Mouse (Mus musculus) kidney, postnatal 0 days (tissue): Measurements from ENCODE around the gene Trappc6a. TPM values are rescaled to one million over a fixed set of nuclear protein-coding genes. Genes with fewer than 3 reads are reported as not detected.

ENCODE experiments used
- ATAC-seq: fragments of 200-750 bp; cut with Nextera tagmentation; replicated peaks from 2 replicates; pipeline ENCODE4 v1.8.0; 2017; ENCODE audit warnings: low read depth, moderate number of reproducible peaks, moderate TSS enrichment, moderate library complexity; ENCODE audit not compliant: low FRiP score
- DNase-seq: peaks from one replicate; pipeline ENCODE4 v3.0.0-alpha.2; 2016; ENCODE audit warnings: low spot score
- H3K27ac ChIP-seq: fragments of 300-500 bp; sonication (generic); 2 replicates; pipeline ENCODE4 v1.5.1; 2014; ENCODE audit warnings: mild to moderate bottlenecking
- H3K27me3 ChIP-seq: fragments of 300-500 bp; sonication (generic); 2 replicates; pipeline ENCODE4 v1.6.1; 2014; ENCODE audit warnings: low read length, mixed read lengths; ENCODE audit not compliant: insufficient read depth
- H3K36me3 ChIP-seq: fragments of 300-500 bp; sonication (generic); 2 replicates; pipeline ENCODE4 v1.6.1; 2014; ENCODE audit warnings: low read length, mixed read lengths; ENCODE audit not compliant: insufficient read depth
- H3K4me1 ChIP-seq: fragments of 300-500 bp; sonication (generic); replicated peaks from 2 replicates; pipeline ENCODE4 v1.6.1; 2014; ENCODE audit warnings: antibody characterized with exemption, low read length, mixed read lengths; ENCODE audit not compliant: insufficient read depth
- H3K4me2 ChIP-seq: fragments of 300-500 bp; sonication (generic); 2 replicates; pipeline ENCODE4 v1.6.1; 2014; ENCODE audit warnings: mild to moderate bottlenecking, low read length, moderate library complexity, mixed read lengths
- H3K4me3 ChIP-seq: fragments of 300-500 bp; sonication (generic); replicated peaks from 2 replicates; pipeline ENCODE4 v1.5.1; 2014; ENCODE audit warnings: low read depth, low read length
- H3K9ac ChIP-seq: fragments of 300-500 bp; sonication (generic); 2 replicates; pipeline ENCODE4 v1.6.1; 2014; ENCODE audit warnings: low read depth, low read length
- H3K9me3 ChIP-seq: fragments of 300-500 bp; sonication (generic); replicated peaks from 2 replicates; pipeline ENCODE4 v1.6.1; 2016; ENCODE audit warnings: low read length, inconsistent platforms, mixed read lengths
- CTCF ChIP-seq: IDR thresholded peaks from 2 replicates; pipeline ENCODE4 v1.5.1; 2016; ENCODE audit warnings: antibody characterized with exemption, low read depth, mild to moderate bottlenecking, moderate library complexity
- WGBS: fragments of 180-500 bp; shearing (Covaris S2); extraction: QIAGEN DNeasy Blood & Tissue Kit; methylation state at CpG from one replicate; pipeline ENCODE4 v1.1.7; 2014; 5-methylcytosine and 5-hydroxymethylcytosine counted together
- polyA plus RNA-seq: library from polyadenylated mRNA; unstranded; fragments of >200 nt; fragmentation: Nextera tagmentation; extraction: Ambion mirVana; gene quantifications from 2 replicates; pipeline ENCODE4 v1.2.1, GENCODE M21; 2015

Gene Trappc6a
- polyA plus RNA-seq, 1 experiment from 2014 or later: 91.7 TPM

DNA sequence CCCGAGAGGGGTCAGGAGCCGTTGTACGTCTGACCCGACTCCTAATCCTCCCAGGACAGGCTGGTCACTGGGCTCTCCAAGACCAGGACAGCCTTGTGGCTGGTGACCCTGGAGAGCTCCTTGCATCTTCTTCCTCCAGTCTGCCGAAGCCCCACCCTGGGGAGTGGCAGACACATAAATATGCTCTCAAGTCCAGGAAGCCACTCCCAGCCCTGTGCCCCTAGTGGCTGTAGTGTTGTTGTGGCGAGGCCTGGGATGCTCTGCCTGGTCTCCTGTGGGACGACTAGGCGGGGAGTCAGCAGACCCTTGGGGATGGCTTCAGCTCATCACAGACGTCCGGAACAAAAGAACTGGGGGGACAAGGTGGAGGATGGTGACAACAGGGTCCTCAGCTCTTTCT lies 22.9 kb downstream of the Trappc6a start:
- 0 out of 2 replicates have a peak, but pooled peaks have one; percentile 21 for ATAC-seq
- no peaks in the 10 kb centered on the region for H3K9me3 ChIP-seq
- no peak overlapping the region for H3K4me2 ChIP-seq
- H3K27ac ChIP-seq: no peak overlapping the region
- H3K9ac ChIP-seq: no peak overlapping the region
- no peak overlapping the region for H3K4me3 ChIP-seq
- 67% methylated on average over 10 of the region's 10 CpGs for WGBS
- DNase-seq: no peak
- no peaks in the 10 kb centered on the region for H3K4me1 ChIP-seq
- H3K36me3 ChIP-seq: peaks cover 49% of the 10 kb centered on the region
- H3K27me3 ChIP-seq: no peaks in the 10 kb centered on the region
- TF ChIP-seq CTCF: peak; percentile 35; the same call in 1 of the 2 replicates

DNA sequence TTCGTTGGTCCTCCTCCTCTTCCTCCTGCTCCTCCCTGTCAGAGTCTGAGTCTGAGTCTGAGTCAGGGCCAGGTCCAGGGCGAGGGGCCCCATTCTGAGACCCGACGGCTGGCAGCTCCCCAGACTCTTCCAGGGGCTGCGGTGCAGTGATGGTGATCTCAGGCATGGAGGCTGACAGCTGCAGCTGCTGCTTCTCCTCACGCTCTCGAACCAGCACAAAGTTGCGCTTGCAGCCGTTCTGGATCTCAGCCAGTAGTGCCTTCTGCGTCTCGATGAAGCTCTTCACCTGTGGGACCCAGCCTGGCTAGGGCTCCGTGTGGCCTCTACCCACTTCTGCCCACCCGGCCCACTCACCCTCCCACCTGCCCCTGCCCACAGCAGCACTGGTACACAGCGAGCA lies 24.0 kb downstream of the Trappc6a start:
- ATAC-seq: no peak

DNA sequence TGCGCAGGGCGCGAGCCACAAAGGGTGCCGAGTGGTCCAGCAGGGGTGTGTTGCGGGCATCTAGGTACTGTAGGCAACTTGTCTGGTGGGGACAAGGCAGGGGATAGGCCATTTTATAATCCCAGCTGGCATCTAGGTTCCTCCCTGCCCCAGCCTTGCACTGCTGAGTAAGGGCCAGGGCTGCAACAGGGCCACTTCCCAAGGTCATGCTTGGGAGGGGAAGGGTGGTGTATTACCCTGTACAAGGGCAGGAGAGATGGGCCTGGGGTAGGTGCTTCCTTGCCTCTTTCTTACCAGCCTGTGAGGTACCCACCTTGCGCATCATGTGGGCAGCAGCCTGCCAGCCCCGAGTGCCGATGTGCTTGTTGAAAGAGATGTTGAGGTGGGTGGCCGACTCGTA lies 26.5 kb downstream of the Trappc6a start:
- H3K27me3 ChIP-seq: no peaks in the 10 kb centered on the region
- no peak for DNase-seq
- no peak overlapping the region for H3K4me2 ChIP-seq
- no peak for ATAC-seq
- TF ChIP-seq CTCF: no peak
- no peak overlapping the region for H3K9ac ChIP-seq
- H3K4me1 ChIP-seq: no peaks in the 10 kb centered on the region
- H3K36me3 ChIP-seq: peaks cover 44% of the 10 kb centered on the region
- no peak overlapping the region for H3K4me3 ChIP-seq
- no peaks in the 10 kb centered on the region for H3K9me3 ChIP-seq
- 95% methylated on average over 10 of the region's 10 CpGs for WGBS
- H3K27ac ChIP-seq: no peak overlapping the region

More for the DNA sequence above, 24.0 kb downstream of the Trappc6a start:
- H3K36me3 ChIP-seq: peaks cover 49% of the 10 kb centered on the region
- no peak overlapping the region for H3K27ac ChIP-seq
- H3K9ac ChIP-seq: no peak overlapping the region
- 84% methylated on average over 14 of the region's 14 CpGs for WGBS
- TF ChIP-seq CTCF: no peak
- H3K4me1 ChIP-seq: no peaks in the 10 kb centered on the region
- H3K27me3 ChIP-seq: no peaks in the 10 kb centered on the region
- H3K4me3 ChIP-seq: no peak overlapping the region
- no peak overlapping the region for H3K4me2 ChIP-seq
- no peak for DNase-seq
- H3K9me3 ChIP-seq: no peaks in the 10 kb centered on the region

- Histone ChIP-seq H3K27ac (no peak overlapping the region), H3K4me1 (peaks cover 4% of the 10 kb centered on the region; the same call in 1 of the 2 replicates), H3K36me3 (no peaks in the 10 kb centered on the region), H3K9ac (0 out of 2 replicates have a peak overlapping the region, but pooled peaks have one; percentile 31), H3K4me3 (no peak overlapping the region), H3K4me2 (no peak overlapping the region), H3K27me3 (no peaks in the 10 kb centered on the region), H3K9me3 (no peaks in the 10 kb centered on the region)
- TF ChIP-seq CTCF: no peak
- ATAC-seq (no peak), DNase-seq (no peak)
- WGBS: 77% methylated on average over 2 of the region's 2 CpGs
Measured at GRCm38 (mm10) chr7:19540771-19541566, 32.8 kb downstream of the Trappc6a start.

DNA sequence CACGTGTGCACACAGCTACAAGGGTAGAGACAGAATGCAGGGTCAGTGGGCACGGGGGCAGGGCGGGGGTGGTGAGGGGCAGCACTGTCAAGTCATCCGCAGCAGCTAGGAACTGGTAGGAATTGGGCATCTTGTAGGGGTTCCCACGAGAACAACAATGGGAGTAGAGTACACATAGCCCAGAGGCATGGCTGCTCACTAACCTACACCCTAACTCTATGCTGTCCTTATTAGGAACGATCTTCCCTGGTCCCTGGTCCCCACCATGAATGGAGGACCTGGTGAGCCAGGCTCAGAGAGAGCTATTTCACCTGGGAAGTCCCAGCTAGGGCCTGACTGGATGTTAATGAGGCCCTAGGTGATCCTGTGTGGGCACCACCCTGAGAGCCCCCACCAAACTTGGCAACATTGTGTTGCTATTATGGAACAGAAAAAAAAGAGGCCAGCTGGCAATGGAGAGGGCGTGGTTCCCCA lies 33.5 kb downstream of the Trappc6a start:
- H3K4me1 ChIP-seq: peaks cover 7% of the 10 kb centered on the region; the same call in 1 of the 2 replicates
- ATAC-seq (no peak), DNase-seq (no peak)
- no peaks in the 10 kb centered on the region for H3K27me3 ChIP-seq
- H3K9me3 ChIP-seq: no peaks in the 10 kb centered on the region
- H3K4me3 ChIP-seq: no peak overlapping the region
- no peak overlapping the region for H3K9ac ChIP-seq
- 56% methylated on average over 7 of the region's 7 CpGs for WGBS
- no peak overlapping the region for H3K27ac ChIP-seq
- H3K36me3 ChIP-seq: no peaks in the 10 kb centered on the region
- no peak for TF ChIP-seq CTCF
- H3K4me2 ChIP-seq: no peak overlapping the region

GRCm38 (mm10) chr7:19542155-19542691 lies 34.0 kb downstream of the Trappc6a start:
- ATAC-seq (no peak), DNase-seq (no peak)
- Histone ChIP-seq H3K27me3 (no peaks in the 10 kb centered on the region), H3K36me3 (no peaks in the 10 kb centered on the region), H3K4me2 (no peak overlapping the region), H3K4me3 (no peak overlapping the region), H3K4me1 (peaks cover 7% of the 10 kb centered on the region; the same call in 1 of the 2 replicates), H3K27ac (no peak overlapping the region), H3K9ac (no peak overlapping the region), H3K9me3 (no peaks in the 10 kb centered on the region)
- WGBS: 56% methylated on average over 8 of the region's 8 CpGs
- TF ChIP-seq CTCF: no peak
